Mouse (Mus musculus): ENCODE measurements around the gene Mnd1.

- no peak for TF ChIP-seq CTCF (IDR thresholded peaks at IDR 0.05; ENCODE audit: extremely low read depth, insufficient read depth, insufficient read length, insufficient replicate concordance)
- TF ChIP-seq POLR2A (IDR thresholded peaks at IDR 0.05; ENCODE audit: low read depth, low read length) = no peak
These were observed 26.1 kb upstream of the Mnd1 start for GRCm38 (mm10) chr3:84181717-84182116.

Data from spleen, adult 2 months (tissue).